Mouse (Mus musculus) megakaryocyte, adult 5-6 weeks (primary cell): ENCODE results near the gene D10Wsu102e. TPM values are rescaled to one million over a fixed set of nuclear protein-coding genes. Genes with fewer than 3 reads are reported as not detected.
"Not testable (repeated sequence)": the region's sequence is repeated elsewhere in the genome, so short reads cannot be mapped to it uniquely, and the experiment has no call there.

Experiments used
- ATAC-seq: 2 replicates; pipeline ENCODE4 v1.8.0; 2016; ENCODE audit warnings: mild to moderate bottlenecking, inconsistent platforms; ENCODE audit not compliant: poor library complexity, severe bottlenecking
- total RNA-seq, 2 experiments: library from RNA; stranded (forward) in 1 of 2; stranded (reverse) in 1 of 2; fragments of 153-499, 151-499 nt in 1 of 2; fragments of 221-1000, 200-1000 nt in 1 of 2; gene quantifications; 2 replicates each; pipeline versions ENCODE4 v1.2.3 to v1.2.4; 2015 to 2017

Gene D10Wsu102e
- total RNA-seq, 2 experiments from 2014 or later, result 0.40 to 0.44 TPM

DNA sequence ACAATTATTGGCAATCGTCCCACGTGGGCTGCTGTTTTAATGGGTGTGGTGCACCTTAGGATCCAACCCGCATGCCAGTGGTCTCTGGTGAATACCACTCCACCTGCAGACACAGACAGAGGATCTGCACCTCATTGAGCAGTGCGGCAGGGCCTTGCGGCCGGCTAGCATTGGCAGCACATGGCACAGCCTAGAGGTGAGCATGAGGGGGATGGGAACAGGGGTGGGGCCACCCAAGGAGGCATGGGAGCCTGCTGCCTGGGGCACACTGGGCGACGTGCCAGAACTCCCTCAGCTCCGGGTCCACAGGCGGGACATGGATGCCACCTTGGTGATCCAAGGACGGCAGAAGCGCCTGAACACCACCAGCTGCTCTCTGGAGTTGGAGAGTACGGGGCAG lies 23.8 kb downstream of the D10Wsu102e start:
- no peak for ATAC-seq

DNA sequence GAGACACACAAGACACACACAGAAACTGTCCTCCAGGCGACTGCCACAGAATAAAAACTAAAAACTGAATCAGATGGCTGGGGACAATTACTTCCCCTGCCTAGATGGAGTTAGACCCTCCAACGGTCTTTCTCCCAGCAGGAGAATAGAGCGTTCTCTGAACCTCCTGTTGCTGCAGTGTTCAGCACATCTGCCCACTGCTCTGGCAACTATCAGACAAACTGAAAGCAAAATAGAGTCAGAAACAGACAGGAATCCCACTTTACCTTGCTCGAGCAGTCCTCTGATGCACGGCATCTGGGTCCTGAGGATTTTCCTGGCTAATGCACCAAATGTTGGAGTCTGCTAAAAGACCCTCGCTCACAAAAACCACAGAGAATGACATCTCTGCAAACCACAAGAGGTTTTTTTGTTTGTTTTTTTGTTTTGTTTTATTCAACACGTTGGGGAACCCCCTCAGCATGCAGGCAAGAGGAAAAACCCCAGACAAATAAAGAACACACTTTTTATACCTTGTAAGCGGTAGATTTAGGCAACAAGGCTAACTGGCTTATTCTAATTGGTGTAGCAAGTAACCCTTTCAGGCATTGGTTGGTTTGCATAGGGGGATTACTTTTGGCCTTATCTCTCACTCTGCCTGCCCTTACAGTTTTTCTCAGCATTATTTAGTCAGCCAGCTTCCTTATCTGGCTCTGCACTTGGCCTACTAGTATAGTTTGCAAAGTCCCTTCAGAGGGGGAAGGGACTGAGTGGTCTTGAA lies 24.6 kb downstream of the D10Wsu102e start:
- ATAC-seq, result no peak

DNA sequence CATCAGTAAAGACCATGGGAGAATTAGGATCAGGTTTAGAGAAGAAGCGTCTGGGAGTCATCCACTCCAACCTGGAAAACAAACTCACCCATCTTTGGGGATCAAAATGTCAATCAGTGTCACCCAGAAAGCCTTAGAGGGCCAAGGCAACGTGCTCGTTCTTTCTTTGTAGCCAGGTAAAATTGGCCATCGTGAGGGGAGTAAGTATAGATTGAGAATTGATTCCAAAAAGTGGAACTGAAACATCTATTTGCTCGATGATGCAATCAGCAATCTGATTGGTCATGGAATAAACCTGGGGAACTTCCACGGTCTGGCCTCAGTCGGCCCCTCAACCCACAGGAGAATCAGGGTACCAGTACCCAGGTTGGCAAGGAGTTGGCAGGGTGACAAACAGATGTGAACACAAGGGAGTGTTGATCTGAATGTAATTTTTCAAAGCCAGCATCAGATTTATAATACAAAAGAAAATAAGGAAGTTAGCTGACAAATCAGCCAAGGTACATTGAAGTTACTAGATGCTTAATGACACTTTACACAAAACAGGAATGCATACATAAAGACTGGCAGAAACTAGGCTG lies 25.4 kb downstream of the D10Wsu102e start:
- no peak for ATAC-seq

DNA sequence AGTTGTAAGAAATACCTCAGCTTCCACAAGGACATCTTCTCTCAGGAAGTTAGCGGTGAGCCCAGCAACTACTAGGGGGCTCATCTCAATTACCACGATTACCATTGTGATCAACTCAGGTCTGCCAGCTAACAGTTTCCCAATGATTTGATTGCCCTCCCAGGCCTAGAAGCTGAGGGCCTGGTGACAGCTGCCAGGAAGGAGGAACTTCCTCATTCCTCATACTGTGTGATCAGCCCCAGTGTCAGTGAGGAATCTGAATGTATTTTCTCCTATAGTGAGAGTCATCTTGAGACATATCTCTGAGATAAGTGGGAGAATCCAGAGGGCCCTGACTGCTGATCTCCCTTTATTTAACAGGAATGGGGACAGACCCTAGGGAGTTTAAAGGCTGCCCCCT lies 37.3 kb downstream of the D10Wsu102e start:
- ATAC-seq, result peak; percentile 51; the same call in 1 of the 2 replicates

DNA sequence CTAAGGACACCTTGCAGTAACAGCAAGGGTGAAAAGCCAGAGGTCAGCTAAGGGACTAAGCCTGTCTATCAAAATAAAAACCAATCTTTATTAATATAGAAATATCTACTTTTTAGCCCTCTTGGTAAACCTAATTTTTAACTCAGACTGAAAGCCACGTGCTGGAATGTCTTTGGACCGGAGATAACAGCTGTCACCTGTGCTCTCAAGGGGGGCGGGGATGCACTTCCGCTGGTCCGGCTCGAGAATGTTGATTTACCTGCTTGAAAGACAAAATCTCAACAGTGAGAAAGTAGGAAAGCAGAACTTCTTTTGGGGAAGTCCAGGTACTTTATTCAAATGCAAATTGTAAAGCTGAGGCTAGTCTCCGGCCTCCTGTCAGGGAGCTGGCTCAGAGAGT lies 40.9 kb downstream of the D10Wsu102e start:
- ATAC-seq, result not testable (repeated sequence)

DNA sequence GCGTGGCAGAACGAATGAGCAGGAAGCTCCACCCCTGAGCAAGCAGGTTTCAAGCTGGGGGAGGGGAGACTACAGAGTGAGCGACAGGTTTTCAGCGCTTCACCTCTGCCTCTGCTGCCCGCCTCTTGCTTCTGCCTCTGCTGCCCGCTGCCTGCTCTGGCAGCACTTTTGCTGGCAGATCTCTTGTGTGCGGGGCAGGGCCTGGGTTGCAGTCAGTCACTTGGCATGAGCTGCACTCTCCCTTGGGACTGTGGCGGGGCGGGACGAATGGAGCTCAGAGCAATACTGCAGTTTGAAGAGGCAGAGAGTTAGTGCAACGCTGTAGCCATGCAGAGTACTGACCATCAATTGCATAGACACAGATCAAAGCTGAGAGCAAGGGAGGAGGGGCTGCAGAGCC lies 45.0 kb downstream of the D10Wsu102e start:
- no peak for ATAC-seq

DNA sequence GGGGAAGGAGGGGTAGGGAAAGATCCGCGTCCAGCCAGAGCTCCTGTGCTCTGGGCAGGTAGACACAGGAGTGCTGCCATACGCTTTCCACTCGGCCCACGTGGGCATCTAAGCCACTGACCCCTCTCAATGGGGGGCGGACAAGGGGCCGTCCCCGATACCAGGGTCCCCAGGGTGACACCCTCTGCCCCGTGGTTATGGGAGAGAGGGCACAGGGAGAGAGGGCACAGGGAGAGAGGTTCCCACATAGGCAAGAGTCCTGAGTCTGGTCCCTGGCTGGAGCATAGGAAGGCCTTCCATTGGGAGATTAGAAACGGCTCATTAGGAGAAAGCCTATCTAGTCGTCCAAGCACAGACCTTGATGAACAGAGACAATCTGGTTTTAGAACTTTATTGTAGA lies 45.7 kb downstream of the D10Wsu102e start:
- no peak for ATAC-seq

DNA sequence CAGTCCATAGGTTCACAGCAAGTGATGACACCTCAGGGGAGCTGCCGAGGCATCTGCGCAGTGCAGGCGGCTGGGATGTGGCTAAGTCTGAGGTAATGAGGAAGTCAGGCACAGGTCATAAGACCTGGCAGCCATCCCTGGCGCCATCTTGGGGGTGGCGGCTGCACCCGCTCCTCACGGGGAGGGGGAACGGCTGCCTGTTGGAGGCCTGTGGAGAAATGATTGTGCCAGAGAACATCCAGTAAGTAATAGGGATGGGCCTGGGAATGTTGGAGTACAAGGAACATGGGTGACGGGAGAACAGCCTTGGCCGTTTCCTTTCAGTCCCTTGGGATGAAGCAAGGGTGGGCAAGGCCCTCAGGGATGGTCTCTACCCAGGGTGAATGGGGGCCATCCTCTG lies 47.1 kb downstream of the D10Wsu102e start:
- no peak for ATAC-seq

DNA sequence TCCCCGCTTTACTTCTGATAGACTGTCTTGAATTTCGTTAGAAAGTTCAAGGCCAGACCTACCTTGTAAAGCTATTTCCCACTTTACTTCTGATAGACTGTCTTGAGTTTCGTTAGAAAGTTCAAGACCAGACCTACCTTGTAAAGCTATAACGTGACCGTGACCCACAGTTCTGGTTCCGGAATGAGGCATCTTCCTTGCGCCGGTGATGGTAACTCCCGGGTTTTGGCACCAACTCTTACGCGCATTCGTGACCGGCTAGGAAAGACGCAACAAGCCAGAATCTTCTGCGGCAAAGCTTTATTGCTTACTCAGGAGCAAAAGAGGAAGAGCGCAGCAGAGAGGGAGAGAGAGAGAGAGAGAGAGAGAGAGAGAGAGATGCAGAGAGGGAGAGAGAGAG lies 58.4 kb downstream of the D10Wsu102e start:
- not testable (repeated sequence) for ATAC-seq

DNA sequence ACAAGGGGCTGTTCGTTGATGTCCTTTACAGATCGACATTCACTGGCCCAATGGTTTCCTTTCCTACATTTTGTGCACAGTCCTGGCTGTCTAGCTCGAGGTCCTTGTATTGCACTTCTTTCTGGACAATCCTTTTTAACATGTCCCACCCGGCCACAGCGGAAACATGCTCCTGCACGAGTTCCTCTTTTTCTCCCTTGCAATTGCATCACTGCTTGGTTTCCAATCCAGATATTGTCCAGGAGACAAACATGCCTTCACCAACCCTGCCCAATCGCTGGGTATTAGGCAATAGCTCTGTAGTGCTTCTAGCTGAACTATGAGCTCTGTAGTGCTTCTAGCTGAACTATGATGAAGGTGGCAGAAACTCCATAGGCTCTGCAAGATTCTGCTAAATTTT lies 88.6 kb downstream of the D10Wsu102e start:
- ATAC-seq, result peak; percentile 18; the same call in 1 of the 2 replicates

DNA sequence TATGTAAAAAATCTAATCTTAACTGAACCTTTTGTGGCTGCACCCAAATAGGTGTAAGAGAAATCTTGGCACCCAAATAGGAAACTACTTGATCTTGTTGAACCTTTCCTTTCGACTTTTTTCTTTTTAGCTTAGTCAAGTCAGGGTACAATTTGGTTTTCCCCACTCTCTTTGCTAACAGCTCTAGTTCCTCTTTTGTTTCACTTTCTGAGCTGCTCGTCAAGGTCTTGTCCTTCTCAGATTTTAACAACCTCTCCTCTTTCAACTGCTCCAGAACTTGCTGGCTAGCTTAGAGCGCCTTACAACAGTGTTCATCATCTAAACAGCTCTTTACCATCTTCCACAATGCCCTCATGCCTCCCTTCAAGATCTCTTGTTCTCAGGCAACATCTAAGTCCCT lies 97.5 kb downstream of the D10Wsu102e start:
- ATAC-seq, result no peak

DNA sequence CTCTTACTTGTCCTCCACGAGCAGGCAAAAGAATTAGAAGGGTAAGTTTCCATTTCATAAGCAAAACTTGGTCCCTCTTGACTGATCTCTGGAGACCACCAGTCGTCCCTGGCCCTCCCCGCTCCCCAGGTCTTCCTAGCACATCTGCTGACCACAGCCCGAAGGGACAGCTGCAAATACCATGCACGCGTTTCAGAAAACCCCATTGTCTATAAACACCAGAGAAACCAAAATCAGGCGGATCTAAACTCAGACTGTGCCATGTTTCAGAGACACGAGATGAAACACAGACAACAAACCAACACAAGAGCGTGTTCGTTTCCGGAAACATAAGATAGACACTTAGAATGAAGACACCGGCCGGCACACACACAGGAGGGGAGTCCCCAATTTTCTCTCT lies 115.2 kb downstream of the D10Wsu102e start:
- ATAC-seq, result no peak

DNA sequence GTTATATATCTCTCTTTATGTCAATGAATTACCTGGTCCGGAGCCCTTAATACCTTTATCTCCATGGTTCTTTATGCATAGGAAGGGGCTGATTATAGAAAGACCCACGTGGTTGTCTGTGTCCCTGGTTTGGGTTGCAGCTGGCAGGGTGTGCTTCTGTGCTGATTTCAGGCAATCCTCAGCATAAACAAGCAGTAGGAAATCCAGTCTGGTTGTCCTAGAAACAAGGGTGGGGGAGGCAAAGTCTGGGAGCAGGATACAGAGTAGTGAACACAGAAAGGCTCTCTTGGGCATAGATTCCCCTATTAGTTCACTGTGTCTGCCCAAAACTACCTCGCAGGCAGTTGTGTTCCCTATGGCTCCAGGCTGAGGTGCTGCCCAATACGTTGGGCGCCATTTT lies 117.3 kb downstream of the D10Wsu102e start:
- ATAC-seq, result no peak

DNA sequence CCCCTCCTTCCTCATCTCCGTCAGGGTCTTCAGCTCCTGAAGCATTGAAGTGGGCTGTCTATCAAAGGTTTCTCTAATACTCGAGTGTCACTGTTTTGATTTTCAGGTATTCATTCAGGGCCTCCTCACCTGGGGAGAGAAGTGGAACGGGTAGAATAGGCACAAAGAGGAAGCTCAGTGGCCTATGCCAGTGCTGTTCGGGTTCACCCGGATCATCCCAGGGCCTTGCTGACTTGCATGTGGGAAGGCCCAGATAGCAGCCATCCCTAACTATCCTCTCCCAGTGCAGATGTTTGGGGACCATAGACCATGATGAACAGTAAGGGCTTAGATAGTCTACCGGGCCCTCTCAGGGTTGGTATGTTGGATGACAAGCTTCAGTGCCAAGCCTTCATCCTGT lies 130.5 kb downstream of the D10Wsu102e start:
- no peak for ATAC-seq

DNA sequence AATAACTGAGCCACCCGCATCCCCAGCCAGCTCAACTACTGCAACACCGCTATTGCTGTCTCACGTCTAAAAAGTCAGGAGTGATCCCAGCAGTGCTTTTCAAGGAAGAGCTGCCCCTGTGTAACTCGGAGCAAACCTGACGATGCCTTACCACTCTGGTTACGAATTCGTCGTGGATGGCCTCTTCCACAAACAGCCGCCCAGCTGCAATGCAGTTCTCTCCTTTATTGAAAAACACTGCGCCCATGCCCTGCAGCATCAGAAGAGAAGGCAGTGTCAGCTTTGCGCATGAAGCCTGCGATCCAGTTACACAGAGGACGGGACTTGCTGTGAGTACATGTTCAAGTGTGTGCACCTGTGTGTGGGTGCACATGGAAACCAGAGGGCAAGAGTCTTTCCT lies 137.3 kb downstream of the D10Wsu102e start:
- no peak for ATAC-seq

DNA sequence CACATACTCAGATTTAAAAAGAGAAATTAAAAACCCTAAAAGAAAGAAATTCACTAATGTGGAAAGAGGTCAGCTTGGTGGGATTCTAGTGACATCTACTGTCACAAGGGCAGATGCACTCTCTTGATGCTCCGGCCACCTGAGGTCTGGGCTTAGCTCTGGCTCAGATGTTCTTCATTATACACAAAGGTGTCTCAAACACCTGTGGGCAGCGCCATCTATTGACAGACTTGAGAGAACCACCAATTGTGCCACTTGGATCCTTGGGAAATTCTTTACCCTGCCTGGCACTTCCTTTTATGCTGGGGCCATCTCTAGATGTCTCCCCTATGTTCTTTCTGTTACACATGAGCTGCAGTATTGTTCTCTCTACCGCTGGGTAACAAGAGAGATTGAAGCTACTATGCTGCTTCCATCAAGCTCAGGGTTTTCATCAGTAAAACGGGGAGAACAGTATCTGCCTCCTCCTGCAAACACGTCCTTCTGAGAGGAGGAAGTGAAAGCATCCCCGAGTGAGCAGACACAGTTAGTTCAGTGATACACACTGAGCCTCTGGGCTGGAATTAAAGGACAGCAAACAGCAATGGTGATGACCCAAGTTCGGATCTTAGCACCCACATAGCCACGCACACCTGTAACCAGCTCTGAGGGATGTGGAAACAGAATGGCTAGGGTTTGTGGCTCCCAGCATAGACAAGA lies 149.1 kb downstream of the D10Wsu102e start:
- peak; percentile 79 for ATAC-seq

DNA sequence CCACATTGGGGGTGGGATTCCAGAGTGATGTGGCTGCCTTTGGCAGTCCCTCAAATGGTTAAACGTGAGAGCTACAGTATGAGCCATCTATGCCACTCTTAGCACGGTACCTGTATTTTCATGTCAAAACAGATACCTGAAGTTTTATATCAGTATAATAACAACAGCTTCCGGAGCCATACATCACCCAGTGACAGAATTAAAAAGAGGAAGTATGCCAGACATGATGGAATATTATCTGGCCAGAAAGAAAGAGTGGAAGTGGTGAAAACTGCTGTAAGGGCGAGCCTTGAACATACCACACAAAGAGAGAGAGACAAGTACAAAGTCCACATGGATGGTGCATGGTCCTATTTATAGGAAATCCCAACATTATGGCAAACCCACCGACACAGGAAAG lies 151.3 kb downstream of the D10Wsu102e start:
- ATAC-seq, result no peak

DNA sequence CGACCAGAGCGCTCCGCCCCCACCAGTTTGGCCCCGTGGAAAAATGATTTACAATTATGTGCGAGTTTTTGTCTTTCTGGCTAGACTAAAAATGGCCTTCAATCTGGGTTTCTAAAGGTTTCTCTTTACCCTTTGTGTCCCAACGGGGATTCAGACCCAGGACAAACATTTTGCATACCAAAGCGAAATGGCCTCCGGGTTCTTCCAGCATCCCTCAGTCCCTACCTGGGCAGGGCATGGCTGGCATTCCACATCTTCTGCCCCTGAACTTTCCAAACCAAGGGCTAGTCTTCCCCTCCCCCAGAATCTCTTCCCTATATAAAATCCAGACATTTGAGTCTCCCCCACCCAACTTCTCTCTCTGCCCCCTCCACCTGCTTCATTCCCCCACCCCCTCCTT lies 153.7 kb downstream of the D10Wsu102e start:
- ATAC-seq, result no peak

DNA sequence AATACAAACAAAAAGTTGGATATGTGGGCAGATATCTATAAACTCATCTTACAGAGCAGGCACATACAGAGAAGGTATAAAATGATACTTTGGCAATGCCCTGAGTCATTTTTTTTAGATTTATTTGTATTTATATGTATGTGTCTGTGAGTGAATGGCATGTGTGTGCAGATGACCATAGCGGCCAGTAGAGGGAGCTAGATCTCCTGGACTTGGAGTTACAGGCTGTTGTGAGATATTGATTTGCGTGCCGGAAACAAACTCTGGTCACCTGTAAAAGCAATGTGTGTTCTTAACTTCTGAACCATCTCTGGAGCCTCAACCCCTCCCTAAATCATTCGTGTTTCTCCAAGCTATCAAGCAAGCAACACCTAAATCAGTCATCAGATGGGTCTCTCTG lies 161.0 kb downstream of the D10Wsu102e start:
- no peak for ATAC-seq

DNA sequence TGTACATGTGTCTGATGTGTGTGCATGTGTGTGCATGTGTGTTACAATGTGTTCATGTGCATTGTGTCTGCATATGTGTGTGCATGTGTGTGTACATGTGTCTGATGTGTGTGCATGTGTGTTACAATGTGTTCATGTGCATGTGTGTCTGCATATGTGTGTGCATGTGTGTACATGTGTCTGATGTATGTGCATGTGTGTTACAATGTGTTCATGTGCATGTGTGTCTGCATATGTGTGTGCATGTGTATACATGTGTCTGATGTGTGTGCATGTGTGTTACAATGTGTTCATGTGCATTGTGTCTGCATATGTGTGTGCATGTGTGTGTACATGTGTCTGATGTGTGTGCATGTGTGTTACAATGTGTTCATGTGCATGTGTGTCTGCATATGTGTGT lies 164.2 kb downstream of the D10Wsu102e start:
- ATAC-seq, result not testable (repeated sequence)

DNA sequence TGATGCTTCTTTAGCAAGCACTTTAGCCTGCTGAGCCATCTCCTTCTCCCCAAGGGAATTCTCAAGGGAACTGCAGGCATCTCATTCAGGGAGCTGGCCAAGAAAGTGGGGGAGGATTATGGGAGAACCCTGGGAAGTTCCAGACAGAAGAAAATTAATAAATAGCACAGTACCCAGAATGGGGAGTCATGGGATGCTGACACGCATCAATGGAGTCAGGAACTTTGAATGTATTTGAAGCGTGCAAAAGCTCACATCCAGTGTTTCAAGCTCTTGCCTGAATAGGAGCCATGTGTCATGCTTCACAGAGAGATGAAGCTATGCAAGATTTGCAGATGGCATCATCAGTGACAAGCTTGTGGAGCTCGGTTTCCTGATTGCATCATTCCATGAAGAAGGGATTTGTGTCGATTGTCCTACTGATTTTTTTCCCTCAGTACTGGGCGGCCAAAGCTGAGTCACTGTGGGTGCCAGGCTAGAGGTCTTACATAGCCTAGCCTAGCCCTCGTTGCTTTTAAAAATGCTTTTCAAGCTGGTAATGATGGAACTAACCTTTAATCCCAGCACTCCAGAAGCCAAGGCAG lies 170.5 kb downstream of the D10Wsu102e start:
- no peak for ATAC-seq
